Mouse (Mus musculus): ENCODE measurements around the gene 1700016H13Rik.

The 1700016H13Rik gene

GRCm38 (mm10) chr5:103655346-103656118 is at the start of gene 1700016H13Rik:
Gene 1700016H13Rik, minus strand, starts transcription at chr5:103656010.
- DNase-seq, result peak; percentile 74

GRCm38 (mm10) chr5:103705331-103705730 is 49.5 kb upstream of the 1700016H13Rik start:
- DNase-seq, result no peak

GRCm38 (mm10) chr5:103702527-103702926 is 46.7 kb upstream of the 1700016H13Rik start:
- DNase-seq, result no peak

GRCm38 (mm10) chr5:103701466-103701865 is 45.7 kb upstream of the 1700016H13Rik start:
- DNase-seq, result no peak

GRCm38 (mm10) chr5:103700661-103701060 is 44.9 kb upstream of the 1700016H13Rik start:
- no peak for DNase-seq

- DNase-seq, result no peak
Measured at GRCm38 (mm10) chr5:103699537-103699936, 43.7 kb upstream of the 1700016H13Rik start.

GRCm38 (mm10) chr5:103698577-103698976 is 42.8 kb upstream of the 1700016H13Rik start:
- DNase-seq, result no peak

- DNase-seq, result no peak
Measured at GRCm38 (mm10) chr5:103697875-103698491, 42.2 kb upstream of the 1700016H13Rik start.

GRCm38 (mm10) chr5:103694094-103694493 is 38.3 kb upstream of the 1700016H13Rik start:
- no peak for DNase-seq

GRCm38 (mm10) chr5:103693041-103693641 is 37.3 kb upstream of the 1700016H13Rik start:
- DNase-seq, result peak; percentile 51

GRCm38 (mm10) chr5:103692531-103693040 is 36.8 kb upstream of the 1700016H13Rik start:
- DNase-seq, result peak; percentile 46

- DNase-seq, result peak; percentile 95
Measured at GRCm38 (mm10) chr5:103691624-103692530, 36.1 kb upstream of the 1700016H13Rik start, which contains the start of gene Aff1. Gene Aff1, plus strand, starts transcription at chr5:103692374.

GRCm38 (mm10) chr5:103691171-103691570 is 35.4 kb upstream of the 1700016H13Rik start:
- DNase-seq, result no peak

- DNase-seq, result no peak
Measured at GRCm38 (mm10) chr5:103690190-103690589, 34.4 kb upstream of the 1700016H13Rik start.

- no peak for DNase-seq
Measured at GRCm38 (mm10) chr5:103689645-103690044, 33.8 kb upstream of the 1700016H13Rik start.

GRCm38 (mm10) chr5:103681824-103682223 is 26.0 kb upstream of the 1700016H13Rik start:
- DNase-seq, result no peak

- peak; percentile 79 for DNase-seq
Measured at GRCm38 (mm10) chr5:103680381-103680780, 24.6 kb upstream of the 1700016H13Rik start.

GRCm38 (mm10) chr5:103678974-103679373 is 23.2 kb upstream of the 1700016H13Rik start:
- no peak for DNase-seq

GRCm38 (mm10) chr5:103677894-103678293 is 22.1 kb upstream of the 1700016H13Rik start:
- DNase-seq, result no peak

- DNase-seq, result no peak
Measured at GRCm38 (mm10) chr5:103676289-103676881, 20.6 kb upstream of the 1700016H13Rik start.

- no peak for DNase-seq
Measured at GRCm38 (mm10) chr5:103674482-103674881, 18.7 kb upstream of the 1700016H13Rik start.

GRCm38 (mm10) chr5:103673611-103674010 is 17.8 kb upstream of the 1700016H13Rik start:
- no peak for DNase-seq

Data from kidney, postnatal 14 days (tissue).